ENCODE assay signal across 16 mouse cellular contexts in genomic region chr16:45124230-45125203, GRCm38 (mm10). TPM values are rescaled to one million over a fixed set of nuclear protein-coding genes. Genes with fewer than 3 reads are reported as not detected.
A peak's percentile ranks its signal among the peaks of the same experiment; 100 is the strongest.
DNase-seq lines count a peak whose midpoint lies in the region; ATAC-seq lines count a peak whose summit lies in the region.
"Had no signal": no experiment of that assay in that cellular context is flagged by ENCODE, and none has a peak within 500 bp of the region (broad histone marks: within the 10 kb centered on the region; RNA-seq: fewer than 3 reads in every experiment).

No protein-coding gene starts in this region.

- H3K27me3 ChIP-seq in kidney, embryonic 14.5 days (ENCODE audit: control insufficient read depth, insufficient read depth, low read length): no peaks in the 10 kb centered on the region
- H3K27me3 ChIP-seq: embryonic facial prominence, embryonic 12.5 days had no signal

- H3K4me2 ChIP-seq in kidney, embryonic 14.5 days (replicated peaks; ENCODE audit: low read depth, low read length): no peak overlapping the region
- H3K4me2 ChIP-seq: embryonic facial prominence, embryonic 12.5 days; midbrain, embryonic 11.5 days had no signal

- H3K36me3 ChIP-seq in kidney, embryonic 14.5 days (ENCODE audit: control insufficient read depth, insufficient read depth, low read length): peaks cover 8% of the 10 kb centered on the region; the same call in 1 of the 2 replicates
- H3K36me3 ChIP-seq: forebrain, embryonic 10.5 days had no signal

- DNase-seq in kidney, adult 8-10 months: no peak
- peak; percentile 49 for DNase-seq in CD4-positive, CD25-positive, alpha-beta regulatory T cell, adult 2 months (ENCODE audit: low read depth, low spot score)
- DNase-seq in Muller cell, postnatal 12 days (ENCODE audit: inconsistent ontology term): peak; percentile 60
- DNase-seq in urinary bladder, adult 2 months (ENCODE audit: low spot score): no peak
- no peak for DNase-seq in cerebellum, adult 18-20 months
- DNase-seq: cerebellum, adult 8-10 months; gastrocnemius, postnatal 36 days; heart, postnatal 10 days; left cerebral cortex, postnatal 4 days had no signal

- 54% methylated on average over 9 of the region's 9 CpGs for whole genome bisulfite sequencing in kidney, embryonic 14.5 days

- no peak overlapping the region for H3K4me3 ChIP-seq in kidney, embryonic 14.5 days (ENCODE audit: low read length)
- H3K4me3 ChIP-seq: embryonic facial prominence, embryonic 12.5 days; forebrain, embryonic 10.5 days had no signal

- H3K9me3 ChIP-seq in kidney, embryonic 14.5 days (ENCODE audit: control insufficient read depth, low read length): no peaks in the 10 kb centered on the region
- H3K9me3 ChIP-seq: embryonic facial prominence, embryonic 12.5 days; forebrain, embryonic 10.5 days had no signal

- H3K4me1 ChIP-seq in kidney, embryonic 14.5 days (ENCODE audit: control insufficient read depth, insufficient read depth, low read length): no peaks in the 10 kb centered on the region
- H3K4me1 ChIP-seq: embryonic facial prominence, embryonic 12.5 days; forebrain, embryonic 10.5 days had no signal

- no peak overlapping the region for H3K9ac ChIP-seq in kidney, embryonic 14.5 days (ENCODE audit: low read depth, low read length)
- H3K9ac ChIP-seq: embryonic facial prominence, embryonic 12.5 days; liver, embryonic 14.5 days had no signal

- ATAC-seq in kidney, embryonic 14.5 days (ENCODE audit: low FRiP score, low TSS enrichment): peak; percentile 85; the same call in 1 of the 2 replicates
- ATAC-seq in inflammation-experienced regulatory T-cells, adult 6 months: peak; percentile 89
- ATAC-seq: hindbrain, embryonic 16.5 days had no signal

- H3K27ac ChIP-seq in kidney, embryonic 14.5 days (ENCODE audit: low read depth, low read length): no peak overlapping the region
- H3K27ac ChIP-seq: embryonic facial prominence, embryonic 12.5 days; forebrain, embryonic 10.5 days; liver, embryonic 14.5 days had no signal

RNA-seq across cellular contexts. Expression of gene Ccdc80, which starts 31.3 kb away (rescaled TPM):
- polyA plus RNA-seq in kidney, embryonic 14.5 days (2014; fragmentation: Nextera tagmentation; extraction: Ambion mirVana): 60.1 and 78.5 TPM in 2 replicates
- 1 to 10 TPM; 1.1 to 2.0 (median 1.9) TPM for polyA plus RNA-seq in inflammation-experienced regulatory T-cells, adult 6 months (2017; shearing (Covaris generic))
- 86.9 and 104 TPM in 2 replicates for polyA plus RNA-seq in urinary bladder, adult 2 months (2012; rRNA removed)

RNA-seq across cellular contexts. Expression of gene Slc35a5, which starts 34.0 kb away (rescaled TPM):
- polyA plus RNA-seq in kidney, embryonic 14.5 days (2014; fragmentation: Nextera tagmentation; extraction: Ambion mirVana): 8.3 and 19.6 TPM in 2 replicates
- 10 to 100 TPM; 27.9 to 45.7 (median 36.3) TPM for polyA plus RNA-seq in inflammation-experienced regulatory T-cells, adult 6 months (2017; shearing (Covaris generic))
- polyA plus RNA-seq in urinary bladder, adult 2 months (2012; rRNA removed): 17.3 and 20.0 TPM in 2 replicates

RNA-seq across cellular contexts. Expression of gene Atg3, which starts 34.1 kb away (rescaled TPM):
- polyA plus RNA-seq in kidney, embryonic 14.5 days (2014; fragmentation: Nextera tagmentation; extraction: Ambion mirVana): 28.0 and 32.1 TPM in 2 replicates
- 10 to 100 TPM; 12.3 to 20.2 (median 14.4) TPM for polyA plus RNA-seq in inflammation-experienced regulatory T-cells, adult 6 months (2017; shearing (Covaris generic))
- polyA plus RNA-seq in urinary bladder, adult 2 months (2012; rRNA removed): 43.6 and 47.6 TPM in 2 replicates

Comparison
In these comparisons a context has a peak if more than half of its experiments do, and no peak if none do; other contexts are left out.
1. DNase-seq: peak in CD4-positive, CD25-positive, alpha-beta regulatory T cell, adult 2 months (single experiment) and Muller cell, postnatal 12 days (single experiment); none in kidney, adult 8-10 months (0 of 2), urinary bladder, adult 2 months (single experiment) and cerebellum, adult 18-20 months (0 of 2).
2. RNA of gene Ccdc80, which starts 31.3 kb away (polyA plus RNA-seq): 86.9 to 104 TPM in urinary bladder, adult 2 months and 60.1 to 78.5 TPM in kidney, embryonic 14.5 days; 1.1 to 2.0 TPM in inflammation-experienced regulatory T-cells, adult 6 months; every median in the first group is over 10 times any median in the second.